Mouse (Mus musculus) erythroblast, embryonic 14.5 days (primary cell): ENCODE results near the gene Rflnb.

ENCODE experiments used
- GATA1 ChIP-seq: IDR thresholded peaks from 2 replicates; pipeline ENCODE4 v1.6.1; 2012; ENCODE audit warnings: low read length, inconsistent platforms, mixed read lengths
- TAL1 ChIP-seq: IDR thresholded peaks from 3 replicates; pipeline ENCODE4 v1.6.1; 2012; ENCODE audit warnings: low read length, inconsistent platforms, mixed read lengths

GRCm38 (mm10) chr11:75994357-75994756 is 33.2 kb downstream of the Rflnb start:
- TF ChIP-seq TAL1: no peak
- TF ChIP-seq GATA1: no peak
